Mouse (Mus musculus) hematopoietic multipotent progenitor cell, adult 10-12 weeks (in vitro differentiated cells): Measurements from ENCODE around the gene Bpifa2. TPM values are rescaled to one million over a fixed set of nuclear protein-coding genes. Genes with fewer than 3 reads are reported as not detected.

Source experiments
- polyA plus RNA-seq: library from polyadenylated mRNA; stranded (reverse); fragments of >175 nt; gene quantifications from 2 replicates; pipeline ENCODE4 v1.2.3, GENCODE M21; 2012; ENCODE audit warnings: low replicate concordance

Bpifa2 gene
- polyA plus RNA-seq, result not detected in 2 replicates

DNA sequence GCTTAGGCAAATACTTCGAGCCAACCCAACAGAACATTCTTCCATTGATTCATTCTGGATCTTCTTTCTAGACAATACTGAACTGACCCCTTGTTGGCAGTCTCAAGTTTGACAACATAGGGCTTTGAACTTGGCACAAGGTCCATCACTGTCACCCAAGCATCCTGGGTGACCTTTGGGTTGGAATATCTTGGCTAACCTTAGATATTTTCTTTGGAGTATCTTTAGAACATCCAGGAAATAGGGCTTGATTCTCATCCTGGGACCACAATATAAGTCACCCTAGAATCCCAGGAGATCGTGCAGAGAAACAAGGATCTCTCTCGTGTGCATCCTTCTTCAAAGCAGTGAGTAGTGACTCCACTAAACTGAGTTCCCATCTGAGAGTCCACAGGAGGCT is at the start of gene Bpifa2:
TSS of gene Bpifa2 (plus strand) at position 301 of the 400 bp plus-strand sequence.

GRCm38 (mm10) chr2:153974582-153974981 is 33.5 kb upstream of the Bpifa2 start, which contains the start of gene Bpifa6:
Gene Bpifa6 (plus strand): TSS chr2:153974945.

Other genes starting within 250 kb of the Bpifa2 start
- gene Efcab8, start 228.3 kb upstream of the Bpifa2 start, polyA plus RNA-seq, result 0.30 and 0.46 TPM in 2 replicates
- not detected in 2 replicates for gene Sun5, start 137.2 kb upstream of the Bpifa2 start, polyA plus RNA-seq
- not detected in 2 replicates for gene Bpifb2, start 133.2 kb upstream of the Bpifa2 start, polyA plus RNA-seq
- gene Bpifb6, start 107.9 kb upstream of the Bpifa2 start, polyA plus RNA-seq, result not detected in 2 replicates
- gene Bpifb3, start 90.0 kb upstream of the Bpifa2 start, polyA plus RNA-seq, result not detected in 2 replicates
- not detected in 2 replicates for gene Bpifb4, start 70.1 kb upstream of the Bpifa2 start, polyA plus RNA-seq
- gene Bpifa6, start 33.3 kb upstream of the Bpifa2 start, polyA plus RNA-seq, result not detected in 2 replicates
- gene Bpifa3, start 122.1 kb downstream of the Bpifa2 start, polyA plus RNA-seq, result not detected in 2 replicates
- not detected in 2 replicates for gene Bpifa1, start 134.6 kb downstream of the Bpifa2 start, polyA plus RNA-seq
- gene Bpifa5, start 154.3 kb downstream of the Bpifa2 start, polyA plus RNA-seq, result not detected in 2 replicates
- gene Bpifb1, start 182.6 kb downstream of the Bpifa2 start, polyA plus RNA-seq, result not detected in 2 replicates
- not detected in 2 replicates for gene Bpifb5, start 215.5 kb downstream of the Bpifa2 start, polyA plus RNA-seq
- gene Bpifb9a, start 249.6 kb downstream of the Bpifa2 start, polyA plus RNA-seq, result not detected in 2 replicates